Mouse (Mus musculus): ENCODE data around the gene Erich6b.

The Erich6b gene

DNA sequence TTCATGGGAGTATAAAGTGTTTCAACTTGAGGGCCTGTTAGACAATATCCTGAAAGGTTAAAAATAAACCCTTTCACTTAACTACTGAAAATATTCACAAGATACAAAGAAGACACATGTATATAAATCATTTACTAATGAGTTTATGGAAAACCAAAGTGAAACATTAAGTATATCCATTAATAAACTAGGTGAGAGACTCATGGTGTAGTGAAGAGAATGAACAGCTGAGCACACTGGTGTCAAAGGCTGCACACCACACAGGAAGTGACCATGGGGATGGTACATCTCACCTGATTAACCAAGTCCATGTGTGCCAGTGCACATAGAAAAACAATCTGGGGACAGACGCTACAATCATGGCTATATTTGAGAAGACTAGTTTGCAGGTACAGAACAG lies 66.9 kb downstream of the Erich6b start:
- no peak for DNase-seq

- DNase-seq = no peak
These were observed 69.7 kb downstream of the Erich6b start for GRCm38 (mm10) chr14:75711731-75712130.

- DNase-seq = no peak
These were observed 70.6 kb downstream of the Erich6b start for GRCm38 (mm10) chr14:75712687-75713086.

DNA sequence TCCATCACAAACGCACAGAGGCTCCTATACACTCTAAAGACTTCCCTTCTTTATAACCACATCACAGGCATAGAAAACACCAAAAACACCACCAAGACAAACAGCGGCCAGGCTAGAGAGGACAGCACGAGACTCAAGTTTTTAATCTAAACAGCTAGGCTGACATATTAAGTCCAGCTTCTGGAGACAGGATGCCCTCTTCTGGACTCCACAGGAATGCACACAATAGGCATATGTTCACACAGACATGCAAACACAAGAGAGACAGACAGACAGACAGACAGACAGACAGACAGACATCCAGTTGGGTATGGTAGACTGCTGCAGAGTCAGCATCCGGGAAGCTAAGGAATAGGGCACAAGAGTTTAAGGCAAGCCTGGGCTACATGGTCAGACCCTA lies 71.6 kb downstream of the Erich6b start:
- DNase-seq = no peak

- DNase-seq = no peak
These were observed 74.4 kb downstream of the Erich6b start for GRCm38 (mm10) chr14:75716410-75716809.
